Mouse (Mus musculus) lung, adult 2 months (tissue): ENCODE measurements around the gene Hoxb8. TPM values are rescaled to one million over a fixed set of nuclear protein-coding genes. Genes with fewer than 3 reads are reported as not detected.

Experiments used
- DNase-seq: peaks from one replicate; pipeline ENCODE4 v3.0.0; 2022
- H3K4me1 ChIP-seq: fragments of 200-500 bp; 2 replicates; pipeline ENCODE4 v1.6.1; 2011; ENCODE audit warnings: low read length; ENCODE audit not compliant: control insufficient read depth, insufficient read depth
- H3K4me3 ChIP-seq: fragments of 200-500 bp; replicated peaks from 2 replicates; pipeline ENCODE3; 2011; ENCODE audit warnings: low read depth, mild to moderate bottlenecking, control low read depth, low read length; ENCODE audit errors: extremely low read depth
- CTCF ChIP-seq: fragments of 200-500 bp; IDR thresholded peaks from 2 replicates; pipeline ENCODE4 v1.5.1; 2011; ENCODE audit warnings: mild to moderate bottlenecking, low read length, control low read depth; ENCODE audit not compliant: insufficient read depth
- POLR2A ChIP-seq: fragments of 200-500 bp; IDR thresholded peaks from 2 replicates; pipeline ENCODE4 v1.6.1; 2011; ENCODE audit warnings: low read depth, mild to moderate bottlenecking, control low read depth, low read length, borderline replicate concordance; ENCODE audit errors: extremely low read depth
- WGBS: fragments of 180-500 bp; shearing (Covaris S2); methylation state at CpG from one replicate; pipeline ENCODE4 v1.1.7; 2018; 5-methylcytosine and 5-hydroxymethylcytosine counted together
- polyA plus RNA-seq: library from polyadenylated mRNA; depleted of rRNA; stranded (reverse); fragments of >200 nt; gene quantifications from 2 replicates; pipeline ENCODE4 v1.2.3, GENCODE M21; 2012

The Hoxb8 gene
- polyA plus RNA-seq, 1 experiment = 0.44 TPM

- 41% methylated on average over 2 of the region's 2 CpGs for WGBS
- no peaks in the 10 kb centered on the region for H3K4me1 ChIP-seq
- DNase-seq = no peak
- no peak overlapping the region for H3K4me3 ChIP-seq
- TF ChIP-seq POLR2A (no peak), CTCF (no peak)
Observed at GRCm38 (mm10) chr11:96257141-96257540, 24.6 kb upstream of the Hoxb8 start.

- WGBS = 9% methylated on average over 2 of the region's 2 CpGs
- DNase-seq = no peak
- Histone ChIP-seq H3K4me3 (no peak overlapping the region), H3K4me1 (no peaks in the 10 kb centered on the region)
- TF ChIP-seq POLR2A (no peak), CTCF (no peak)
Observed at GRCm38 (mm10) chr11:96259038-96259437, 22.7 kb upstream of the Hoxb8 start.

GRCm38 (mm10) chr11:96259511-96259910 lies 22.2 kb upstream of the Hoxb8 start:
- TF ChIP-seq POLR2A (no peak), CTCF (no peak)
- no peaks in the 10 kb centered on the region for H3K4me1 ChIP-seq
- no peak for DNase-seq
- H3K4me3 ChIP-seq = no peak overlapping the region
- 3% methylated on average over 1 of the region's 1 CpGs for WGBS

- no peak for DNase-seq
- Histone ChIP-seq H3K4me3 (no peak overlapping the region), H3K4me1 (no peaks in the 10 kb centered on the region)
- 6% methylated on average over 23 of the region's 23 CpGs for WGBS
- TF ChIP-seq POLR2A (no peak), CTCF (no peak)
Observed at GRCm38 (mm10) chr11:96260310-96260970, 21.3 kb upstream of the Hoxb8 start.

GRCm38 (mm10) chr11:96261323-96261890 lies 20.3 kb upstream of the Hoxb8 start:
- Histone ChIP-seq H3K4me1 (no peaks in the 10 kb centered on the region), H3K4me3 (no peak overlapping the region)
- DNase-seq = peak; percentile 55
- peak; percentile 72 for TF ChIP-seq CTCF
- TF ChIP-seq POLR2A = no peak
- 4% methylated on average over 24 of the region's 24 CpGs for WGBS

GRCm38 (mm10) chr11:96262262-96262830 lies 19.4 kb upstream of the Hoxb8 start:
- no peaks in the 10 kb centered on the region for H3K4me1 ChIP-seq
- TF ChIP-seq POLR2A (no peak), CTCF (no peak)
- DNase-seq = no peak
- 15% methylated on average over 6 of the region's 6 CpGs for WGBS
- H3K4me3 ChIP-seq = no peak overlapping the region

GRCm38 (mm10) chr11:96263636-96264389 lies 17.9 kb upstream of the Hoxb8 start:
- H3K4me3 ChIP-seq = no peak overlapping the region
- DNase-seq = no peak
- 10% methylated on average over 33 of the region's 33 CpGs for WGBS

GRCm38 (mm10) chr11:96264390-96265020 lies 17.2 kb upstream of the Hoxb8 start:
- Histone ChIP-seq H3K4me3 (no peak overlapping the region), H3K4me1 (no peaks in the 10 kb centered on the region)
- no peak for TF ChIP-seq CTCF
- TF ChIP-seq POLR2A = no peak
- no peak for DNase-seq
- WGBS = 32% methylated on average over 8 of the region's 8 CpGs

More at GRCm38 (mm10) chr11:96263636-96264389, 17.9 kb upstream of the Hoxb8 start:
- no peaks in the 10 kb centered on the region for H3K4me1 ChIP-seq
- TF ChIP-seq CTCF (no peak), POLR2A (no peak)

GRCm38 (mm10) chr11:96265954-96266353 lies 15.8 kb upstream of the Hoxb8 start:
- 14% methylated on average over 7 of the region's 7 CpGs for WGBS
- no peak for DNase-seq
- Histone ChIP-seq H3K4me1 (peaks cover under 1% of the 10 kb centered on the region; the same call in 1 of the 2 replicates), H3K4me3 (no peak overlapping the region)
- no peak for TF ChIP-seq CTCF
- no peak for TF ChIP-seq POLR2A
